Mouse (Mus musculus) stomach, embryonic 16.5 days (tissue): Measurements from ENCODE around the gene 3110082I17Rik. TPM values are rescaled to one million over a fixed set of nuclear protein-coding genes. Genes with fewer than 3 reads are reported as not detected.
A peak's percentile ranks its signal among the peaks of the same experiment; 100 is the strongest.

Experiments
- ATAC-seq: fragments of 200-750 bp; cut with Nextera tagmentation; 2 replicates; pipeline ENCODE4 v1.8.0; 2017; ENCODE audit warnings: moderate number of reproducible peaks, moderate TSS enrichment; ENCODE audit not compliant: insufficient read depth, low FRiP score
- H3K27ac ChIP-seq: fragments of 300-500 bp; sonication (generic); 2 replicates; pipeline ENCODE4 v1.5.1; 2014; ENCODE audit warnings: low read length
- H3K27me3 ChIP-seq: fragments of 300-500 bp; sonication (generic); 2 replicates; pipeline ENCODE4 v1.6.1; 2014; ENCODE audit warnings: low read length, control low read depth, mixed read lengths; ENCODE audit not compliant: control insufficient read depth, insufficient read depth
- H3K36me3 ChIP-seq: fragments of 300-500 bp; sonication (generic); 2 replicates; pipeline ENCODE4 v1.6.1; 2014; ENCODE audit warnings: low read length; ENCODE audit not compliant: control insufficient read depth, insufficient read depth
- H3K4me1 ChIP-seq: fragments of 300-500 bp; sonication (generic); 2 replicates; pipeline ENCODE4 v1.6.1; 2014; ENCODE audit warnings: low read length, control low read depth, mixed read lengths; ENCODE audit not compliant: control insufficient read depth, insufficient read depth
- H3K4me2 ChIP-seq: fragments of 300-500 bp; sonication (generic); 2 replicates; pipeline ENCODE4 v1.6.1; 2014; ENCODE audit warnings: low read depth, low read length, mixed read lengths
- H3K4me3 ChIP-seq: fragments of 300-500 bp; sonication (generic); replicated peaks from 2 replicates; pipeline ENCODE4 v1.5.1; 2014; ENCODE audit warnings: mild to moderate bottlenecking, low read length
- H3K9ac ChIP-seq: fragments of 300-500 bp; sonication (generic); 2 replicates; pipeline ENCODE4 v1.6.1; 2014; ENCODE audit warnings: low read length
- H3K9me3 ChIP-seq: fragments of 300-500 bp; sonication (generic); replicated peaks from 2 replicates; pipeline ENCODE4 v1.6.1; 2016; ENCODE audit warnings: low read length, control low read depth; ENCODE audit not compliant: control insufficient read depth
- WGBS: fragments of 180-500 bp; shearing (Covaris S2); extraction: QIAGEN DNeasy Blood & Tissue Kit; methylation state at CpG from one replicate; pipeline ENCODE4 v1.1.7; 2014; 5-methylcytosine and 5-hydroxymethylcytosine counted together
- polyA plus RNA-seq: library from polyadenylated mRNA; unstranded; fragments of >200 nt; fragmentation: Nextera tagmentation; extraction: Ambion mirVana; gene quantifications from 2 replicates; pipeline ENCODE4 v1.2.1, GENCODE M21; 2015

The 3110082I17Rik gene
- polyA plus RNA-seq, 1 experiment from 2014 or later: 35.7 TPM

GRCm38 (mm10) chr5:139442962-139443361, 17.4 kb downstream of the 3110082I17Rik start:
- Histone ChIP-seq H3K27ac (no peak overlapping the region; the same call in 1 of the 2 replicates), H3K4me2 (no peak overlapping the region), H3K4me1 (peaks cover 20% of the 10 kb centered on the region), H3K9me3 (no peaks in the 10 kb centered on the region), H3K27me3 (no peaks in the 10 kb centered on the region), H3K36me3 (no peaks in the 10 kb centered on the region), H3K4me3 (no peak overlapping the region), H3K9ac (no peak overlapping the region)
- ATAC-seq: no peak
- WGBS: 58% methylated on average over 4 of the region's 4 CpGs

GRCm38 (mm10) chr5:139442428-139442827, 17.9 kb downstream of the 3110082I17Rik start:
- WGBS: 69% methylated on average over 12 of the region's 12 CpGs
- no peak overlapping the region for H3K4me2 ChIP-seq
- H3K9ac ChIP-seq: peak overlapping the region; percentile 46; the same call in 1 of the 2 replicates
- peaks cover 20% of the 10 kb centered on the region for H3K4me1 ChIP-seq
- no peaks in the 10 kb centered on the region for H3K27me3 ChIP-seq
- H3K4me3 ChIP-seq: no peak overlapping the region
- ATAC-seq: no peak
- no peak overlapping the region; the same call in 1 of the 2 replicates for H3K27ac ChIP-seq
- no peaks in the 10 kb centered on the region for H3K9me3 ChIP-seq
- H3K36me3 ChIP-seq: no peaks in the 10 kb centered on the region

DNA sequence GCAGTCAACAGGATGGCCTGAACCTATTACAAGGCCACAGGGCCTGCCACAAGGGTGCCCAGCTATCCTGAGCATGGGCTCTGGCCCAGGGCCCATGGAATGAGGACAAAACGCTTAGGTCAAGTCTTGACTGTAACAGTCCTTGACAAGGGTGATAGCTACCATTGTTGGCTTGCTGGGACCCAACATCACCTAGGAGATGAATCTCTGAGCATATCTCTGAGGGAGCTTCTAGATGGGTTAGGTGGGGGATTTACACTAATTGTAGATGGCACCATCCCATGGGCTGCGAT, 18.7 kb downstream of the 3110082I17Rik start:
- Histone ChIP-seq H3K4me2 (no peak overlapping the region), H3K9me3 (no peaks in the 10 kb centered on the region), H3K27me3 (no peaks in the 10 kb centered on the region), H3K36me3 (no peaks in the 10 kb centered on the region), H3K9ac (no peak overlapping the region), H3K4me1 (peaks cover 20% of the 10 kb centered on the region), H3K4me3 (no peak overlapping the region), H3K27ac (no peak overlapping the region)
- 90% methylated on average over 2 of the region's 2 CpGs for WGBS
- no peak for ATAC-seq

DNA sequence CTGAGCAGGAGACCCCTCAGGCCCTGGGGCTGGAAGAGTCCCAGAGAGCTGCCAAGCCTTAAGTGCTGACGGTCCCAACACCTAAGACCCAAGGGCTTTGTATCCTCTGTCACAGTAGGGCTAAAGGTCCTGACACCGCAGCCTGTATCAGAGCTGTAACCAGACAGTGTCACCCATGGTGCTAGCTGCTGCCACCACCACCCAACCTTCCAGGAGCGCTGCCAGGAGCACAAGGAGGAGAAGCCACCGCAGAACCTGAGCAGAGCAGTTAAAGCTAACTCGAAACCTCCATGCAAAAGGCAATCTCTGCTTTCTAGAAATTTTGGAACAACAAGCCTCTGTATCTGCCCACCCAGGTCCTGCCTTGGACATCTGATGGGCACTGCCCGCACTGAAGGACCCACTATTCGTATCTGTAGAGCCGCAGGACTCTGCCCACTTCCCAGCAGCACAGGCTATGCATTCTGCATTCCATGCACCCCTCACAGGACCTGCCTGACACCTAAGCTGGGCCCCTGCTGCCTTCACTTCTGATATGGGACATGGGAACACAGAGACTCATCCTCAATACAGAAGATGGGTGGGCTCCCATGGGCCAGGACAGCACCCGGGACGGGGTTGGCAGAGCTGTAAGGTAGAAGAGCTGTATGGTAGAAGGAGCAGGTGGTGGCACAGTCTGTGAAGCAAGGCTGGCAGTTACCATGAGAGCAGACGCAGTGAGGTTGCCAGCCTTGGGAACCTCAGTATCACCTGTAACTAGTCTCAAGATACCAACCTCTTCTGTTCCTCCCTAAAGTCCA, 19.2 kb downstream of the 3110082I17Rik start:
- Histone ChIP-seq H3K4me1 (peaks cover 20% of the 10 kb centered on the region), H3K27me3 (no peaks in the 10 kb centered on the region), H3K36me3 (no peaks in the 10 kb centered on the region), H3K9me3 (no peaks in the 10 kb centered on the region), H3K4me3 (no peak overlapping the region), H3K4me2 (no peak overlapping the region), H3K9ac (no peak overlapping the region), H3K27ac (no peak overlapping the region)
- WGBS: 92% methylated on average over 11 of the region's 11 CpGs
- no peak for ATAC-seq

GRCm38 (mm10) chr5:139440451-139440850, 19.9 kb downstream of the 3110082I17Rik start:
- Histone ChIP-seq H3K9me3 (no peaks in the 10 kb centered on the region), H3K4me3 (no peak overlapping the region), H3K27me3 (no peaks in the 10 kb centered on the region), H3K36me3 (no peaks in the 10 kb centered on the region), H3K4me1 (peaks cover 20% of the 10 kb centered on the region), H3K4me2 (no peak overlapping the region), H3K27ac (no peak overlapping the region), H3K9ac (no peak overlapping the region)
- 83% methylated on average over 5 of the region's 5 CpGs for whole genome bisulfite sequencing
- no peak for ATAC-seq

DNA sequence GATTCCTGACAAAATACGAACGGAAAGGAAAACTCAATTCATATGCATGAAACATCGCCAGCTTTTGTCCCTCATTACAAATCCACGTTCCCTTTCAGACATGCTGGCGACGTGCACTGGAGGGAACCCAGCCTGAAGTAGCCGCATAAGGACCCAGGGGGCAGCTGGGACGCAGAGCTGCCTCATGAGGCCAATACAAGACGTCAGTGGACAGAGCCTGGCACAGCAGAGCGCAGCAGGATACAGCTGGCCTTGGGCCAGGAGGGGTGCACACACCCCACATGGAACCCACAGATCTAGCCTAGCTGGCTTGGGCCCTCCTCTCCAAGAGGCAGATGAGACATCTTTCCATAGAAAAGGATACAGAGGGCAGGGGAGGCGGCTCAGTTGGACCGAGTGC, 21.9 kb downstream of the 3110082I17Rik start:
- peaks cover 16% of the 10 kb centered on the region for H3K4me1 ChIP-seq
- no peaks in the 10 kb centered on the region for H3K9me3 ChIP-seq
- no peak overlapping the region for H3K9ac ChIP-seq
- H3K4me2 ChIP-seq: no peak overlapping the region
- 83% methylated on average over 12 of the region's 12 CpGs for WGBS
- no peaks in the 10 kb centered on the region for H3K27me3 ChIP-seq
- H3K27ac ChIP-seq: no peak overlapping the region
- no peak for ATAC-seq
- no peaks in the 10 kb centered on the region for H3K36me3 ChIP-seq
- no peak overlapping the region for H3K4me3 ChIP-seq

DNA sequence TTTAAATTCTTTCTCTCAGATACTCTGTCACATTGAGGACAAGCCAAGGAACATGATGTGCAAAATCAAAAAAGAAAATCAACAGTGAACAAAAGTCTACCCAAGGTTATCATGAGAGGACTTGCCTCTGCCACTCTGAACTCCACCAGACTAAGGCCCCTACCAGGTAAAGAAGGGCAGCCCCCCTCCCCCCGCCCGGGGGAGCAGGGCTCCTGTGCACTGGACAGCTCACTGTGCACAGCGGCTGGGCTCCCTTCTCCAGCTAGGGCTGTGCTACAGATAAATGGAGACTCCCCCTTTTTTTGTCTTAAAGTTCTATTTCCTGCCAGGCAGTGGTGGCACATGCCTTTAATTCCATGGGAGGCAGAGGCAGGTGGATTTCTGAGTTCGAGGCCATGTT, 22.6 kb downstream of the 3110082I17Rik start:
- no peaks in the 10 kb centered on the region for H3K27me3 ChIP-seq
- H3K4me2 ChIP-seq: no peak overlapping the region
- H3K4me3 ChIP-seq: no peak overlapping the region
- H3K4me1 ChIP-seq: peaks cover 10% of the 10 kb centered on the region
- no peak overlapping the region for H3K27ac ChIP-seq
- no peaks in the 10 kb centered on the region for H3K36me3 ChIP-seq
- ATAC-seq: no peak
- WGBS: 88% methylated on average over 4 of the region's 4 CpGs
- H3K9me3 ChIP-seq: no peaks in the 10 kb centered on the region
- no peak overlapping the region for H3K9ac ChIP-seq

GRCm38 (mm10) chr5:139434940-139435339, 25.4 kb downstream of the 3110082I17Rik start:
- 41% methylated on average over 8 of the region's 8 CpGs for WGBS
- no peak overlapping the region for H3K4me3 ChIP-seq

GRCm38 (mm10) chr5:139433842-139434568, 26.3 kb downstream of the 3110082I17Rik start:
- H3K9me3 ChIP-seq: no peaks in the 10 kb centered on the region
- no peak overlapping the region for H3K27ac ChIP-seq
- no peak overlapping the region for H3K4me3 ChIP-seq
- H3K27me3 ChIP-seq: no peaks in the 10 kb centered on the region
- H3K4me1 ChIP-seq: peaks cover 13% of the 10 kb centered on the region; the same call in 1 of the 2 replicates
- 71% methylated on average over 9 of the region's 9 CpGs for WGBS
- H3K4me2 ChIP-seq: no peak overlapping the region
- H3K36me3 ChIP-seq: no peaks in the 10 kb centered on the region
- ATAC-seq: no peak
- no peak overlapping the region for H3K9ac ChIP-seq

More at GRCm38 (mm10) chr5:139434940-139435339, 25.4 kb downstream of the 3110082I17Rik start:
- no peak overlapping the region for H3K27ac ChIP-seq
- no peaks in the 10 kb centered on the region for H3K36me3 ChIP-seq
- no peaks in the 10 kb centered on the region for H3K9me3 ChIP-seq
- H3K27me3 ChIP-seq: no peaks in the 10 kb centered on the region
- H3K4me1 ChIP-seq: peaks cover 7% of the 10 kb centered on the region; the same call in 1 of the 2 replicates
- H3K9ac ChIP-seq: no peak overlapping the region
- no peak for ATAC-seq
- H3K4me2 ChIP-seq: no peak overlapping the region
